8 mouse cellular contexts compared by ENCODE assay signal in the genomic region with DNA sequence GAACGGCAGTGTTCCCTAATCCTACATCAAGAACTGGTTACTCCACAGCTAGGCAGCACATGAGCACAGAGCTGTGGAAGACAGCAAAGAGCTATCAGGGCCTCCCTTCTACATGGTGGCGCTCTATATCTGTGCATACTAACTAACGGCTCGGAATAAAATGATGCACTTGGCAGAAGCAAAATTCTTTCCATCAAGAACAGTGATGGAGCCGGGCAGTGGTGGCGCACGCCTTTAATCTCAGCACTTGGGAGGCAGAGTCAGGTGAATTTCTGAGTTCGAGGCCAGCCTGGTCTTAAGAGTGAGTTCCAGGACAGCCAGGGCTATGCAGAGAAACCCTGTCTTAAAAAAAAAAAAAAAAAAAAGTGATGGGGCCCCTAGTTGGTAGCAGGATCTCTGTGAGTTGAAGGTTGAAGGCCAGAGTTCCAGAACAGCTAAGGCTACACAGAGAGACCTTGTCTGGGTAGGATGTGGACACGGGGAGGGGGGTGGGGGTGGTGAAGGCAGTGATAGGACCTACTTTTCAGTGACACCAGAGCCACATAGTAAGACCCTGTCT. TPM values are rescaled to one million over a fixed set of nuclear protein-coding genes. Genes with fewer than 3 reads are reported as not detected.
A peak's percentile ranks its signal among the peaks of the same experiment; 100 is the strongest.
DNase-seq lines count a peak whose midpoint lies in the region; ATAC-seq and TF ChIP-seq lines count a peak whose summit lies in the region.

A gene (minus strand): TSS at position 85 of the 559 bp plus-strand sequence.

- TF ChIP-seq EP300 in CH12.LX (IDR thresholded peaks at IDR 0.05; ENCODE audit: low read length): no peak

- dilution Hi-C loops in CH12.LX (cut with MboI; ENCODE audit: extremely low pct_ligation_motif_present, extremely low pct_unique_long_range_greater_than_20kb, low sequenced_read_pairs): no loop called here

- H3K4me2 ChIP-seq in CH12.LX (ENCODE audit: insufficient read depth, low read depth, poor library complexity, severe bottlenecking): peak within 1 kb of the TSS; percentile 87
- peak within 1 kb of the TSS; percentile 70 for H3K4me2 ChIP-seq in limb, embryonic 15.5 days
- H3K4me2 ChIP-seq in neural tube, embryonic 11.5 days (ENCODE audit: low read depth): peak within 1 kb of the TSS; percentile 65

- no peak for TF ChIP-seq POLR2A in CH12.LX (IDR thresholded peaks at IDR 0.05; ENCODE audit: low read depth, low read length)
- TF ChIP-seq POLR2A in cortical plate, adult 2 months (IDR thresholded peaks at IDR 0.05; ENCODE audit: extremely low read depth, insufficient read depth, low read length): no peak

- H3K9me3 ChIP-seq in CH12.LX (replicated peaks; ENCODE audit: low read length): peaks cover 3% of the 10 kb centered on the region
- H3K9me3 ChIP-seq in limb, embryonic 15.5 days: no peaks in the 10 kb centered on the region
- H3K9me3 ChIP-seq in neural tube, embryonic 11.5 days (ENCODE audit: control insufficient read depth, low read length): no peaks in the 10 kb centered on the region

- H3K79me2 ChIP-seq in CH12.LX (replicated peaks; ENCODE audit: control insufficient read depth, extremely low read depth, insufficient read depth, poor library complexity, severe bottlenecking): no peaks in the 10 kb centered on the region; the same call in 1 of the 2 replicates

- H3K27ac ChIP-seq in CH12.LX (ENCODE audit: insufficient read depth, low read depth): peak within 1 kb of the TSS; percentile 59
- H3K27ac ChIP-seq in cortical plate, adult 2 months (ENCODE audit: insufficient read depth, low read length): peak within 1 kb of the TSS; percentile 85
- H3K27ac ChIP-seq in limb, embryonic 15.5 days: peak within 1 kb of the TSS; percentile 85
- H3K27ac ChIP-seq in neural tube, embryonic 11.5 days (ENCODE audit: low read depth, low read length): no peak within 1 kb of the TSS

- no peaks in the 10 kb centered on the region for H3K27me3 ChIP-seq in CH12.LX (replicated peaks)
- no peaks in the 10 kb centered on the region for H3K27me3 ChIP-seq in limb, embryonic 15.5 days
- no peaks in the 10 kb centered on the region for H3K27me3 ChIP-seq in neural tube, embryonic 11.5 days (ENCODE audit: control insufficient read depth, insufficient read depth, low read length)

- H3K4me3 ChIP-seq in CH12.LX (replicated peaks in 1 of 3; ENCODE audit: low read depth in 2 of 3, low read length in 2 of 3, poor library complexity in 1 of 3): peak within 1 kb of the TSS; percentile 61 to 73 (median 70)
- H3K4me3 ChIP-seq in cortical plate, adult 2 months (ENCODE audit: insufficient read depth, low read length): peak within 1 kb of the TSS; percentile 83
- H3K4me3 ChIP-seq in limb, embryonic 15.5 days: peak within 1 kb of the TSS; percentile 57
- H3K4me3 ChIP-seq in neural tube, embryonic 11.5 days (ENCODE audit: low read depth, low read length): peak within 1 kb of the TSS; percentile 43

- no peak for ATAC-seq in hematopoietic stem cell, adult 5-6 weeks (replicated peaks in 1 of 2; ENCODE audit: insufficient read depth in 1 of 2, low FRiP score in 2 of 2, low TSS enrichment in 1 of 2, low read depth in 1 of 2, poor library complexity in 2 of 2, severe bottlenecking in 2 of 2)
- no peak for ATAC-seq in limb, embryonic 15.5 days (ENCODE audit: insufficient number of reproducible peaks, low FRiP score, low TSS enrichment, low read depth)
- no peak for ATAC-seq in neural tube, embryonic 11.5 days (ENCODE audit: insufficient read depth, low FRiP score, low TSS enrichment)

- TF ChIP-seq RAD21 in CH12.LX (IDR thresholded peaks at IDR 0.05; ENCODE audit: low read depth, low read length): no peak

- in situ Hi-C loops in CH12.LX (cut with MboI; ENCODE audit: low pct_ligation_motif_present, low pct_unique_long_range_greater_than_20kb, low sequenced_read_pairs): no loop called here

- peak within 1 kb of the TSS; percentile 90 for H3K9ac ChIP-seq in CH12.LX (ENCODE audit: insufficient read depth, low read depth)
- H3K9ac ChIP-seq in limb, embryonic 15.5 days: peak within 1 kb of the TSS; percentile 34
- H3K9ac ChIP-seq in neural tube, embryonic 11.5 days (ENCODE audit: low read length): peak within 1 kb of the TSS; percentile 57

- WGBS in limb, embryonic 15.5 days: 67% methylated on average over 9 of the region's 9 CpGs
- WGBS in neural tube, embryonic 11.5 days: 81% methylated on average over 9 of the region's 9 CpGs

- TF ChIP-seq CTCF in CH12.LX (conservative IDR thresholded peaks at IDR 0.05 in 1 of 2, IDR thresholded peaks at IDR 0.05 in 1 of 2; ENCODE audit: low read depth in 2 of 2, low read length in 2 of 2): no peak
- no peak for TF ChIP-seq CTCF in cortical plate, adult 2 months (IDR thresholded peaks at IDR 0.05; ENCODE audit: extremely low read depth, insufficient read depth, low read length)

- H3K4me1 ChIP-seq in CH12.LX (ENCODE audit: control insufficient read depth in 1 of 2, insufficient read depth in 2 of 2): peaks cover 0 to 20% of the 10 kb centered on the region in 2 experiments; a peak in 2 of 4 replicates
- no peaks in the 10 kb centered on the region for H3K4me1 ChIP-seq in cortical plate, adult 2 months (ENCODE audit: control insufficient read depth, insufficient read depth, low read length)
- 0 out of 2 replicates have a peak, but pooled peaks cover 2% of the 10 kb centered on the region for H3K4me1 ChIP-seq in limb, embryonic 15.5 days
- no peaks in the 10 kb centered on the region for H3K4me1 ChIP-seq in neural tube, embryonic 11.5 days (ENCODE audit: control insufficient read depth, insufficient read depth, low read length)

- DNase-seq in adrenal gland, adult 8-10 months: no peak
- no peak for DNase-seq in adrenal gland, adult 2 months
- DNase-seq in CH12.LX (ENCODE audit: extremely low read depth): no peak
- DNase-seq in neural tube, embryonic 11.5 days (ENCODE audit: low spot score): no peak
- no peak for DNase-seq in urinary bladder, postnatal 36 days (ENCODE audit: low spot score in 2 of 2)

- peaks cover 0 to 6% of the 10 kb centered on the region in 2 experiments for H3K36me3 ChIP-seq in CH12.LX (replicated peaks in 1 of 2; ENCODE audit: control insufficient read depth in 1 of 2, insufficient read depth in 1 of 2, low read length in 1 of 2)
- no peaks in the 10 kb centered on the region for H3K36me3 ChIP-seq in limb, embryonic 15.5 days
- no peaks in the 10 kb centered on the region for H3K36me3 ChIP-seq in neural tube, embryonic 11.5 days (ENCODE audit: control insufficient read depth, insufficient read depth, low read length)

TF ChIP-seq in CH12.LX, 34 proteins besides CTCF, POLR2A, EP300 and RAD21:
- TF ChIP-seq ETS1 (conservative IDR thresholded peaks at IDR 0.05; ENCODE audit: low read depth, low read length): no peak
- TF ChIP-seq MYC (IDR thresholded peaks at IDR 0.05; ENCODE audit: low read depth, low read length): no peak
- peak; percentile 61 for TF ChIP-seq ZNF384 (IDR thresholded peaks at IDR 0.05; ENCODE audit: low read depth, low read length)

RNA-seq across cellular contexts. Expression of the gene that starts here (rescaled TPM):
- total RNA-seq in adrenal gland, adult 8-10 months (2022): 10 to 100 TPM in 3 of 4 experiments, 1 to 10 TPM in 1; 8.3 to 14.7 (median 12.9) TPM
- 10 to 100 TPM in 1 of 2 experiments, 1 to 10 TPM in 1; 8.2 to 11.5 TPM for total RNA-seq in adrenal gland, adult 2 months (2021)
- polyA plus RNA-seq in adrenal gland, adult 2 months (2012; rRNA removed): 0.38 and 0.82 TPM in 2 replicates
- total RNA-seq in CH12.LX (2012; rRNA removed) (37.8 and 42.1 TPM in 2 replicates), CH12.LX (2014; rRNA removed) (60.1 and 75.1 TPM in 2 replicates)
- 51.9 and 81.3 TPM in 2 replicates for polyA plus RNA-seq in CH12.LX (2012; ENCODE audit: insufficient read length, low read depth)
- polyA plus RNA-seq in cortical plate, adult 2 months (2012; rRNA removed): 6.3 and 6.8 TPM in 2 replicates
- total RNA-seq in hematopoietic stem cell, adult 5-6 weeks (2017): 96.4 and 128 TPM in 2 replicates
- 12.1 and 13.8 TPM in 2 replicates for polyA plus RNA-seq in limb, embryonic 15.5 days (2015; fragmentation: Nextera tagmentation; extraction: Ambion mirVana)
- polyA plus RNA-seq in neural tube, embryonic 11.5 days (2014; fragmentation: Nextera tagmentation; extraction: Ambion mirVana): 6.8 and 9.7 TPM in 2 replicates

Comparison
In these comparisons a context has a peak if more than half of its experiments do, and no peak if none do; other contexts are left out.
1. H3K9ac ChIP-seq: peak in every context shown above with its lines; median percentile 90 in CH12.LX; 57 in neural tube, embryonic 11.5 days; 34 in limb, embryonic 15.5 days.